Mouse (Mus musculus): ENCODE results near the gene BC029722. TPM values are rescaled to one million over a fixed set of nuclear protein-coding genes. Genes with fewer than 3 reads are reported as not detected.

BC029722 gene
- polyA plus RNA-seq, 1 experiment from 2014 or later, result 13.4 TPM

GRCm38 (mm10) chr2:155798613-155799012, 20.6 kb downstream of the BC029722 start:
- Histone ChIP-seq H3K4me2 (no peak overlapping the region), H3K36me3 (replicated peaks) (0 out of 2 replicates have a peak, but pooled peaks cover 4% of the 10 kb centered on the region)
- WGBS, result 66% methylated on average over 3 of the region's 3 CpGs

GRCm38 (mm10) chr2:155794674-155795445, 24.4 kb downstream of the BC029722 start:
- Histone ChIP-seq H3K36me3 (replicated peaks) (0 out of 2 replicates have a peak, but pooled peaks cover 4% of the 10 kb centered on the region), H3K27me3 (no peaks in the 10 kb centered on the region), H3K4me3 (replicated peaks) (no peak overlapping the region), H3K27ac (no peak overlapping the region), H3K4me1 (peaks cover 6% of the 10 kb centered on the region; the same call in 1 of the 2 replicates), H3K4me2 (no peak overlapping the region), H3K9me3 (no peaks in the 10 kb centered on the region), H3K9ac (no peak overlapping the region)
- ATAC-seq (ENCODE audit: low FRiP score), result no peak
- WGBS, result 93% methylated on average over 12 of the region's 12 CpGs

More at GRCm38 (mm10) chr2:155798613-155799012, 20.6 kb downstream of the BC029722 start:
- Histone ChIP-seq H3K4me1 (no peaks in the 10 kb centered on the region), H3K9ac (no peak overlapping the region), H3K9me3 (no peaks in the 10 kb centered on the region), H3K4me3 (replicated peaks) (no peak overlapping the region), H3K27me3 (no peaks in the 10 kb centered on the region), H3K27ac (no peak overlapping the region)
- no peak for ATAC-seq (ENCODE audit: low FRiP score)

- H3K9ac ChIP-seq, result no peak overlapping the region
Measured at GRCm38 (mm10) chr2:155792899-155793298, 26.3 kb downstream of the BC029722 start.

GRCm38 (mm10) chr2:155787949-155788931, 31.0 kb downstream of the BC029722 start:
- H3K27me3 ChIP-seq, result no peaks in the 10 kb centered on the region
- WGBS, result 83% methylated on average over 18 of the region's 18 CpGs
- H3K4me2 ChIP-seq, result no peak overlapping the region
- H3K4me1 ChIP-seq, result peaks cover 4% of the 10 kb centered on the region; the same call in 1 of the 2 replicates
- H3K36me3 ChIP-seq (replicated peaks), result no peaks in the 10 kb centered on the region
- no peak overlapping the region for H3K4me3 ChIP-seq (replicated peaks)
- H3K9ac ChIP-seq, result no peak overlapping the region
- no peaks in the 10 kb centered on the region for H3K9me3 ChIP-seq
- no peak overlapping the region for H3K27ac ChIP-seq
- no peak for ATAC-seq (ENCODE audit: low FRiP score)

More at GRCm38 (mm10) chr2:155792899-155793298, 26.3 kb downstream of the BC029722 start:
- no peak for ATAC-seq (ENCODE audit: low FRiP score)
- 21% methylated on average over 12 of the region's 12 CpGs for WGBS
- Histone ChIP-seq H3K4me2 (peak overlapping the region; percentile 29), H3K4me1 (peaks cover 6% of the 10 kb centered on the region; the same call in 1 of the 2 replicates), H3K9me3 (no peaks in the 10 kb centered on the region), H3K4me3 (replicated peaks) (no peak overlapping the region), H3K27ac (no peak overlapping the region), H3K36me3 (replicated peaks) (no peaks in the 10 kb centered on the region), H3K27me3 (no peaks in the 10 kb centered on the region)

- Histone ChIP-seq H3K4me2 (no peak overlapping the region), H3K9ac (no peak overlapping the region), H3K9me3 (no peaks in the 10 kb centered on the region), H3K27ac (no peak overlapping the region), H3K4me3 (replicated peaks) (no peak overlapping the region), H3K27me3 (no peaks in the 10 kb centered on the region), H3K36me3 (replicated peaks) (no peaks in the 10 kb centered on the region), H3K4me1 (no peaks in the 10 kb centered on the region)
- no peak for ATAC-seq (ENCODE audit: low FRiP score)
- 75% methylated on average over 5 of the region's 5 CpGs for WGBS
Measured at GRCm38 (mm10) chr2:155786905-155787304, 32.3 kb downstream of the BC029722 start.

- Histone ChIP-seq H3K4me1 (no peaks in the 10 kb centered on the region), H3K36me3 (replicated peaks) (no peaks in the 10 kb centered on the region), H3K27me3 (no peaks in the 10 kb centered on the region), H3K9ac (no peak overlapping the region), H3K9me3 (no peaks in the 10 kb centered on the region), H3K4me2 (no peak overlapping the region), H3K4me3 (replicated peaks) (no peak overlapping the region), H3K27ac (no peak overlapping the region)
- 80% methylated on average over 6 of the region's 6 CpGs for WGBS
- ATAC-seq (ENCODE audit: low FRiP score), result no peak
Measured at GRCm38 (mm10) chr2:155784534-155784933, 34.7 kb downstream of the BC029722 start.

- Histone ChIP-seq H3K27me3 (peaks cover 30% of the 10 kb centered on the region), H3K9ac (no peak overlapping the region), H3K4me2 (no peak overlapping the region), H3K36me3 (replicated peaks) (no peaks in the 10 kb centered on the region), H3K9me3 (no peaks in the 10 kb centered on the region), H3K27ac (no peak overlapping the region), H3K4me3 (replicated peaks) (no peak overlapping the region), H3K4me1 (peaks cover 17% of the 10 kb centered on the region)
- 82% methylated on average over 3 of the region's 3 CpGs for WGBS
- ATAC-seq (ENCODE audit: low FRiP score), result no peak
Measured at GRCm38 (mm10) chr2:155779506-155779905, 39.7 kb downstream of the BC029722 start.

GRCm38 (mm10) chr2:155779066-155779465, 40.2 kb downstream of the BC029722 start:
- Histone ChIP-seq H3K9ac (no peak overlapping the region), H3K4me2 (no peak overlapping the region), H3K36me3 (replicated peaks) (no peaks in the 10 kb centered on the region), H3K9me3 (no peaks in the 10 kb centered on the region), H3K4me3 (replicated peaks) (no peak overlapping the region), H3K27ac (no peak overlapping the region), H3K27me3 (peaks cover 35% of the 10 kb centered on the region), H3K4me1 (peaks cover 17% of the 10 kb centered on the region)
- no peak for ATAC-seq (ENCODE audit: low FRiP score)
- 61% methylated on average over 7 of the region's 7 CpGs for WGBS

GRCm38 (mm10) chr2:155778004-155778403, 41.2 kb downstream of the BC029722 start:
- H3K27ac ChIP-seq, result no peak overlapping the region
- 63% methylated on average over 6 of the region's 6 CpGs for WGBS
- H3K4me1 ChIP-seq, result peaks cover 17% of the 10 kb centered on the region
- H3K36me3 ChIP-seq (replicated peaks), result no peaks in the 10 kb centered on the region
- no peak overlapping the region for H3K9ac ChIP-seq
- no peaks in the 10 kb centered on the region for H3K9me3 ChIP-seq
- no peak overlapping the region for H3K4me3 ChIP-seq (replicated peaks)
- ATAC-seq (ENCODE audit: low FRiP score), result no peak
- peaks cover 46% of the 10 kb centered on the region for H3K27me3 ChIP-seq
- H3K4me2 ChIP-seq, result no peak overlapping the region

GRCm38 (mm10) chr2:155777688-155777985, 41.6 kb downstream of the BC029722 start:
- ATAC-seq (ENCODE audit: low FRiP score), result no peak
- Histone ChIP-seq H3K9ac (no peak overlapping the region), H3K27me3 (peaks cover 49% of the 10 kb centered on the region), H3K9me3 (no peaks in the 10 kb centered on the region), H3K27ac (no peak overlapping the region), H3K4me1 (peaks cover 17% of the 10 kb centered on the region), H3K36me3 (replicated peaks) (no peaks in the 10 kb centered on the region), H3K4me3 (replicated peaks) (no peak overlapping the region), H3K4me2 (no peak overlapping the region)
- WGBS, result 81% methylated on average over 4 of the region's 4 CpGs

GRCm38 (mm10) chr2:155776824-155777687, 42.2 kb downstream of the BC029722 start:
- Histone ChIP-seq H3K27ac (no peak overlapping the region), H3K4me3 (replicated peaks) (no peak overlapping the region), H3K4me2 (no peak overlapping the region), H3K27me3 (peaks cover 55% of the 10 kb centered on the region), H3K9me3 (no peaks in the 10 kb centered on the region), H3K4me1 (peaks cover 17% of the 10 kb centered on the region), H3K9ac (no peak overlapping the region), H3K36me3 (replicated peaks) (no peaks in the 10 kb centered on the region)
- ATAC-seq (ENCODE audit: low FRiP score), result no peak
- WGBS, result 69% methylated on average over 10 of the region's 10 CpGs

Measured in forebrain, embryonic 12.5 days (tissue).